ENCODE assay signal across 20 mouse cellular contexts in genomic region chr1:106275731-106276130, GRCm38 (mm10).
"Had no signal": no experiment of that assay in that cellular context is flagged by ENCODE, and none has a peak within 500 bp of the region (broad histone marks: within the 10 kb centered on the region; RNA-seq: fewer than 3 reads in every experiment).

No protein-coding gene starts in this region.

- H3K27ac ChIP-seq: kidney, embryonic 15.5 days; limb, embryonic 13.5 days; liver, embryonic 12.5 days; liver, embryonic 15.5 days; midbrain, embryonic 12.5 days; neural tube, embryonic 13.5 days; stomach, embryonic 15.5 days had no signal

- DNase-seq: kidney, adult 11 months; kidney, adult 8-10 months; kidney, postnatal 10 days; kidney, postnatal 36 days; liver; lung, adult 2 months; lung, postnatal 14 days; lung, postnatal 4 days; retina, postnatal 1 day; right cerebral cortex, postnatal 25 days; spleen, adult 18-20 months; thymus, postnatal 25 days had no signal

- H3K4me2 ChIP-seq: kidney, embryonic 15.5 days; limb, embryonic 13.5 days; liver, embryonic 12.5 days; liver, embryonic 15.5 days; midbrain, embryonic 12.5 days; neural tube, embryonic 13.5 days; stomach, embryonic 15.5 days had no signal

- H3K4me1 ChIP-seq: liver, embryonic 12.5 days; liver, embryonic 15.5 days had no signal

- H3K4me3 ChIP-seq: kidney, embryonic 15.5 days; limb, embryonic 13.5 days; liver, embryonic 12.5 days; liver, embryonic 15.5 days; midbrain, embryonic 12.5 days; myocyte; neural tube, embryonic 13.5 days; stomach, embryonic 15.5 days had no signal

- H3K9ac ChIP-seq: kidney, embryonic 15.5 days; limb, embryonic 13.5 days; liver, embryonic 12.5 days; liver, embryonic 15.5 days; midbrain, embryonic 12.5 days; neural tube, embryonic 13.5 days; stomach, embryonic 15.5 days had no signal

- H3K27me3 ChIP-seq: kidney, embryonic 15.5 days; limb, embryonic 13.5 days; liver, embryonic 12.5 days; liver, embryonic 15.5 days; midbrain, embryonic 12.5 days; neural tube, embryonic 13.5 days; stomach, embryonic 15.5 days had no signal

- H3K36me3 ChIP-seq: kidney, embryonic 15.5 days; limb, embryonic 13.5 days; liver, embryonic 12.5 days; liver, embryonic 15.5 days; midbrain, embryonic 12.5 days; neural tube, embryonic 13.5 days; stomach, embryonic 15.5 days had no signal

- H3K9me3 ChIP-seq: kidney, embryonic 15.5 days; limb, embryonic 13.5 days; liver, embryonic 12.5 days; liver, embryonic 15.5 days; midbrain, embryonic 12.5 days; neural tube, embryonic 13.5 days; stomach, embryonic 15.5 days had no signal
